Mouse (Mus musculus) ES-CJ7 (cell line): ENCODE results near the gene Cgrrf1.
"Not testable (repeated sequence)": the region's sequence is repeated elsewhere in the genome, so short reads cannot be mapped to it uniquely, and the experiment has no call there.

ENCODE experiments used
- DNase-seq: peaks from one replicate; pipeline ENCODE4 v3.0.0; 2011; ENCODE audit warnings: low read depth, low spot score

Cgrrf1 gene

DNA sequence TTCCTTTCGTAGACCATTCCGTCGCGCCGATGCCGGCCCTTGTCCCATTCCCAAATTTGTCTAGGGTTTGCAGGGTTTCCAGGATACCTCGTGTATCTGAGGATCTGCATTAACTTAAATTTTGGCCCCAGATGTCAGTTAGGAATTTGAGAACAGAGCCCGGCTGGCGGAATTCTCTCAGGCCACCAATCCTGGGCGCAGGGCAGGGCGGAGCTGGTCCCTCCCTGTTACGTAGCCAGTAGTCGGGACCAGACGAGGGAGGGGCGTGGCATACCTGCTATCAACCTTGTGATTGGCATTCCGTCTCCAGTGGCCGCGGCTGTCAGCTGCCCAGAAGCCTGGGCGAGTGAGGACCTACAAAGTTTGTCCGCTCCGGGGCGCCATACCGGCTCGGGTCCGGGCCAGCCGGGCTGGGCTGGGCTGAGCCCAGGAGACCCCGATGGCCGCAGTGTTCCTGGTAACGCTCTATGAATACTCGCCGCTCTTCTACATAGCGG lies at the start of gene Cgrrf1:
TSS of gene Cgrrf1 (plus strand) at position 289 of the 497 bp plus-strand sequence.
- DNase-seq = peak; percentile 85

- DNase-seq = no peak
Observed at GRCm38 (mm10) chr14:46782187-46782828, 49.6 kb upstream of the Cgrrf1 start.

- no peak for DNase-seq
Observed at GRCm38 (mm10) chr14:46783327-46783926, 48.5 kb upstream of the Cgrrf1 start.

DNA sequence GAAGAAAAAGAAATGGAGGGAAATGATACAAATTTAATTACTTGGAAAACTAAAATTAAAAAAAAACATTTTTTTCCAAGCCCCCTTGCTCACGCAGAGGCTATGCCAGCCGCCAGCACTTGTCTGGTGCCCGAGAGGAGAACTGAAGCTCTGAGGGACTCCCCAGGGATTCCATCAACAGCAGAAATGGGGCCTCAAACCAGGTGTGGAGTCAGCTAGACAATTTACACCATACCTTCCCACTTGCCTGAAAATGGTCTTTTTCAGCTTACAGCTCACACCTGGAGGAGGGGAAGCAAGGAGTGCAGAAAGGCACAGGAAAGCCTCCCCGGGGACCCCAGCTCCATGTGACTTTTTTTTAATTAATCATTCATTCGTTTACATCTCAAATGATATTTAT lies 46.7 kb upstream of the Cgrrf1 start:
- no peak for DNase-seq

DNA sequence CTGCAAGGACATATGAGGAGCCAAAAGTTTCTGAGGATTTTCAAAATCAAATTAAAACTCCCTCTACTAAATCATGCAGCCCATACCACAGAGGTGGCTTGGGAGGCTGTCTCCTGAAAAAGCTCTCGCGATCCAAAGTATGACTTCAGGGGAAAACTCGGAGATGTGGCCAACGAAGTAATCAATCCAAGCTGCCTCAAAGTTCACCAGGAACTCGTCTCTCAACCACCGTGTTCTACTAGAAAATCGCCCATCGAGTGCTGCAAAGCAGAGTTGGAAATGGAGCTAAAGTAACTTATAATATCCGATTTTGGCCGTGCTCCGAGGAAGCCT lies 44.5 kb upstream of the Cgrrf1 start:
- no peak for DNase-seq

GRCm38 (mm10) chr14:46787787-46788504 lies 44.0 kb upstream of the Cgrrf1 start, which contains the start of gene Cnih1:
TSS of gene Cnih1 (minus strand) at chr14:46788411.
- DNase-seq = peak; percentile 88

DNA sequence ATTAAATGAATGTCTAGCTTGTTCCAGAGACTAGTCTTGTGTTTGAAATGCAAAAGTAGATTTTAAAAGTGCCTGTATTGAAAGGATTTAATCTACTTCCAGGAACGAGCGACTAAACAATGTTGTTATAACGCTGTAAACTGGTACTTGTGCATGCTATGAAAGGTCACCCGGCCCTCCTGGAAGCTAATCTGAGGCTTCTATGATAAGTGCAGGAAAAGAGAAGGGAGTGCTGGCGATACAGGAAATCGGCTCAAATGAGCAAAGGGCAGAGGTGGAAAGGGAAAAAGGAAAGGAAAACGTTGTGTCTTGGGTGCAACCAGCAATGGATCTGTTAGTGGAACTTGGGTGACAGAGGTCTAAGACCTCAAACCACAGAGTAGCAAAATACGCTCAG lies 43.4 kb upstream of the Cgrrf1 start:
- DNase-seq = no peak

DNA sequence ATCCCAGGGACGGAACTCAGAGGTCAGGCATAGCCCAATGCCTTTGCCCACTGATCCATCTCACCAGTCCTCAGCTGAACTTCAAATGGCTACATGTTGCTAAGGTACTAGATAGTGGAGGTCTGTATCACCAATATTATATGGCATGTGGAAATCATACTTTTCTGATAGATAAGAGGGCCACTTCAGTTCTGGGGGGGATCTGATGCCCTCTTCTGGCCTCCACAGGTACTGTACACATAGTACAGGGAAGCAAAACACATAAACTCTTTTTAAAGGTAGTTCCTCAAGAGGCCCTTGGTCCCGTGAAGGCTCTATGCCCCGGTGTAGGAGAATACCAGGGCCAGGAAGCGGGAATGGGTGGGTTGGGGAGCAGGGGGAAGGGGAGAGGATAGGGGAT lies 41.6 kb upstream of the Cgrrf1 start:
- peak; percentile 43 for DNase-seq

DNA sequence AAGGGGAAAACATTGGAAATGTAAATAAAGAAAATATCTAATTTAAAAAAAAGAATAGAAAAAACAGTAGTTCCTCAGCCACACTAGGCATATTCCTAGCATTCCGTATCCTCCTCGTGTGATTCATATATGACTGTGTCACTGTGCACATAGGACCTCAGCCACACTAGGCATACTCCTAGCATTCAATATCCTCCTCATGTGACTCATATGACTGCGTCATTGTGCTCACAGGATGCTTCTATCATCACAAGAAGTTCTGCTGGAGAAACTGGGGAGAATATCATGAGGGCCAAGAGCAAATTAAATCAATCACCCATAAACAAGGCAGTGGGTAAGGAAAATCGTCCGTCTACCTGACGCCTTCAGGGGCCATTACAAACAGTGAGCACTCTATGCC lies 41.2 kb upstream of the Cgrrf1 start:
- DNase-seq = no peak

DNA sequence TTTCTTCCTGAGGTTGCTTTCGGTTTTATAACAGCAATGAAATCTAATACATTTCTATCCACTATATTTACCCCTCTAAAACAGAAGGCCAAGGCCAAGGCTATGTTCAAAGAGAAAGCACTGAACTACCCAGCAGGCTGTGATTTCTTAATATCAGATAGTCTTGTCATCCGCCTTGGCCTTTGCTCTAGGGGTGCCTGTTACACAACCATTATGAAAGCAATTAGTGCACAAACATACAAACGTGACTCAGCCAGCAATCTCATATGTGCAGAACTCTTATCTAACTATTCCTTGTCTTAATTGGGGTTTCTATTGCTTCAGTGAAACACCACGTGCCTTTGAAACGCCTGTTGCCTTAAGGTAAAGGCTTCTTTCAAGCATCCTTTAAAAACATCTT lies 37.8 kb upstream of the Cgrrf1 start:
- DNase-seq = no peak

DNA sequence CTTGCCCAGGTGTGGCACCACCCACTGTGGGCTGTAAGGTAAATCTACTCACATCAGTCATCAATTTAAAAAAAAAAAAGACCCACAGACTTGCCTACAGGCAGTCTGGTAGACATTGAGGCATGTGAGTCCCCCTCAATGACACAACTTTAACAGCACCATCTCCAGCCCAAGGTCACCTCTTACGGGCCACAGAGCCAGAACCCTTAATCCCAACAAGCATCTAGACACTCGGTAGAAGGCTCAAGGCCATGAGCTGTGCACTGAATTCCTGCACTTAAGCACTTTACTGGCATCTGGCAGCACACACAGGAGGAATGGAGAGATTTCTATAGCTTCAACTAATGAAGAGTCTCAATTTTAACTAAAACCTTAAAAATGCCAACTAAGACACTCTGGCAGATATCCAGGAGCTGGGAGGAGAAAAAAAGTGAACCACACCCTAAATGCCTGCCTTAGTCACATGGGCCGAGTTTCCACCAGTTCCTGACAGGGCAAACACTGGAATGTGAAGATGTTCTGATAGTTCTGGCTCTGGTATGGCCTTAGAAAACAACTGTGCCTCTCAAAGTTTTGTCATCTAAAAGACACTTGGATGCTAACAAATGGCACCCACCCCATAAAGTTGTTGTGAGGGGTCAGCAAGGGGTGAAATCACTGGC lies 31.1 kb upstream of the Cgrrf1 start:
- peak; percentile 18 for DNase-seq

GRCm38 (mm10) chr14:46803259-46803658 lies 28.7 kb upstream of the Cgrrf1 start:
- no peak for DNase-seq

GRCm38 (mm10) chr14:46803791-46804190 lies 28.1 kb upstream of the Cgrrf1 start:
- no peak for DNase-seq

GRCm38 (mm10) chr14:46806186-46806585 lies 25.7 kb upstream of the Cgrrf1 start:
- DNase-seq = no peak

- DNase-seq = no peak
Observed at GRCm38 (mm10) chr14:46807927-46808326, 24.0 kb upstream of the Cgrrf1 start.

GRCm38 (mm10) chr14:46815640-46816039 lies 16.3 kb upstream of the Cgrrf1 start:
- no peak for DNase-seq

GRCm38 (mm10) chr14:46816916-46817622 lies 14.9 kb upstream of the Cgrrf1 start:
- no peak for DNase-seq

DNA sequence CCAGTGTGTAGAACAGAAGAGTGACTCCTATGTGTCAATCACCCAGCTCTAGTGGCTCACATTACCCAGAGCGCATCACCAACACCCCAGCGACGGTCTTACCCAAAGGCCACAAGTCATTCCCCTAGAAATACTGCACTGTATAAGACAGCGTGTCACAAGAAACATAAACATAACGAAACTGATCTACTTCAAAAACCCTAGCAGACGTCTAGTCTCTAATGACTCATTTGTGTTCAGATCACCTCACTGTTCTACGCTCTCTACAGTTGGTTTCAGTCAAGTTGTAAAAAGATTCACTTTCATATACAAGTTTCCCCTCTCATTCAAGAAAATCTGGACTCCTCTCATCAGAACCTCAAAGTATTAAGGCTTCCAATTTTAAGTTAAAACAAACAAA lies 13.2 kb upstream of the Cgrrf1 start:
- DNase-seq = no peak

- DNase-seq = not testable (repeated sequence)
Observed at GRCm38 (mm10) chr14:46819961-46820360, 12.0 kb upstream of the Cgrrf1 start.

DNA sequence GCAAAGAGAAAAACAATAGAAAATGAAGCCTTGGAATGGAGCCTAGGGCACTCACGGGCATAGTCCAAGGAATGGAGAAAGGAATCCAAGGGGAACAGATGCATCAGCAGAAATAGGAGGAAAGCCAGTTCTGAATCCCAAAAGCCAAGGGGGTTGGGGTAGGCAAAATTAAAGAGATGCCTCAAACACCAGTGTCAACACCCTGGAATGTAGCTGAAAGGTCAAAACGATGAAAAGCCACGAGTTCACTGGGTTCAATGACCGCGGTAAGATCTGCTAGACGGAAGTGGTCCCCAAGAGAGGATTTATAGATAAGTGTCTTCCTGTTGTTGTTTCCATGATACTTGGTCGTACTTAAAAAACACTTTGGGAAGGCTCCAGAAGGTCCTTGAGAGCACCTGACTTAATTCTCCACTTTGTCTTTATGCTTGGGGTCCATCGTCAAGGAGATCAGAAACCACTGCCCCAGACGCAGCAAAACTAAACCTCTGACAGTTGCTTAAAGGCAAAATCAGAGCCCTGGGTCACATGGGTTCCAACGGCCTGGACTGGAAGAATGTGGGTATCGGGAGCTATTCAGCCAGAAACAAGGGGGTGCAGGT lies 10.6 kb upstream of the Cgrrf1 start:
- peak; percentile 19 for DNase-seq
